Mouse (Mus musculus) forebrain, embryonic 15.5 days (tissue): Measurements from ENCODE around the gene B4galt4. TPM values are rescaled to one million over a fixed set of nuclear protein-coding genes. Genes with fewer than 3 reads are reported as not detected.

ENCODE experiments used
- ATAC-seq: fragments of 200-750 bp; cut with Nextera tagmentation; replicated peaks from 2 replicates; pipeline ENCODE4 v1.8.0; 2017; ENCODE audit warnings: mild to moderate bottlenecking, moderate TSS enrichment, moderate library complexity
- H3K27ac ChIP-seq: fragments of 300-500 bp; sonication (generic); replicated peaks from 2 replicates; pipeline ENCODE4 v1.5.1; 2015; ENCODE audit warnings: mild to moderate bottlenecking, inconsistent platforms
- H3K27me3 ChIP-seq: fragments of 300-500 bp; sonication (generic); 2 replicates; pipeline ENCODE4 v1.6.1; 2015; ENCODE audit warnings: inconsistent platforms
- H3K36me3 ChIP-seq: fragments of 300-500 bp; sonication (generic); 2 replicates; pipeline ENCODE4 v1.6.1; 2015; ENCODE audit warnings: mild to moderate bottlenecking, inconsistent platforms
- H3K4me1 ChIP-seq: fragments of 300-500 bp; sonication (generic); 2 replicates; pipeline ENCODE4 v1.6.1; 2015; ENCODE audit warnings: inconsistent platforms
- H3K4me2 ChIP-seq: fragments of 300-500 bp; sonication (generic); replicated peaks from 2 replicates; pipeline ENCODE4 v1.6.1; 2015; ENCODE audit warnings: mild to moderate bottlenecking, inconsistent platforms
- H3K4me3 ChIP-seq: fragments of 300-500 bp; sonication (generic); 2 replicates; pipeline ENCODE4 v1.5.1; 2015; ENCODE audit warnings: mild to moderate bottlenecking, inconsistent platforms
- H3K9ac ChIP-seq: fragments of 300-500 bp; sonication (generic); replicated peaks from 2 replicates; pipeline ENCODE4 v1.6.1; 2015; ENCODE audit warnings: mild to moderate bottlenecking, inconsistent platforms
- H3K9me3 ChIP-seq: fragments of 300-500 bp; sonication (generic); 2 replicates; pipeline ENCODE4 v1.6.1; 2016; ENCODE audit warnings: inconsistent platforms
- WGBS: fragments of 180-500 bp; shearing (Covaris S2); methylation state at CpG from one replicate; pipeline ENCODE4 v1.1.7; 2015; ENCODE audit warnings: mixed read lengths; 5-methylcytosine and 5-hydroxymethylcytosine counted together
- polyA plus RNA-seq: library from polyadenylated mRNA; unstranded; fragments of >200 nt; fragmentation: Nextera tagmentation; extraction: Ambion mirVana; gene quantifications from 2 replicates; pipeline ENCODE4 v1.2.1, GENCODE M21; 2015

Gene B4galt4
- polyA plus RNA-seq: 24.5 and 27.4 TPM in 2 replicates

DNA sequence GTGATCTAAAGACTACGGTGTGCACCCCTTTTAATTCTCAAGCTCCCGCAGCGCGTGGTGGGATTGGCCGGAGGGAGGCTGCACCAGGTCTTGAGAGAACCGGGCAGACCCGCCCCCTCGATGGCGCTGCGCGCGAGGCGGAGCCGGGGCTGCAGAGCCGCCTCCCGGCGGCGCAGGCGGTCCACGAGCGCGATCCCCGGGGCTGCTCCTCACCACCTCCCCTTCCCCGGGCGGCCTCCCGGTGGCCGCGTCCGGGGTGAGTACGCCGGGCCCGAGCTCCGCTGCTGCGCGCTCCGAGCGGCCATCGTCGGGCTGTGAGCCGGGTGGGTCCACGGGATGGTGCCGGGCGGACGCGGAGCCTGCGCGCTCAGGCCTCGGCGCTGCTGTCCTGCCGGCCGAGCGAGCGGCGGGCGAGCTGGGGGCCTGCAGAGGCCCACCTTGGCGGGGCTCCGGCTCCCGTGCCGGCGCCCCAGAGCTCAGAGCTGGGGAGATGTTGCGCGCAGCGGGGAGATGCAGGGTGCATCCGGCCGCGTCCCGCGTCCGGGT is at the start of gene B4galt4:
B4galt4 (plus strand) TSS at position 152 of the 546 bp plus-strand sequence.
- Histone ChIP-seq H3K9me3 (no peaks in the 10 kb centered on the region), H3K36me3 (no peaks in the 10 kb centered on the region), H3K4me3 (peak within 1 kb of the TSS; percentile 72), H3K27ac (peak within 1 kb of the TSS; percentile 79), H3K4me1 (peaks cover 12% of the 10 kb centered on the region), H3K27me3 (no peaks in the 10 kb centered on the region), H3K9ac (peak within 1 kb of the TSS; percentile 88), H3K4me2 (peak within 1 kb of the TSS; percentile 80)
- peak; percentile 97 for ATAC-seq
- under 1% methylated on average over 67 of the region's 69 CpGs for WGBS

DNA sequence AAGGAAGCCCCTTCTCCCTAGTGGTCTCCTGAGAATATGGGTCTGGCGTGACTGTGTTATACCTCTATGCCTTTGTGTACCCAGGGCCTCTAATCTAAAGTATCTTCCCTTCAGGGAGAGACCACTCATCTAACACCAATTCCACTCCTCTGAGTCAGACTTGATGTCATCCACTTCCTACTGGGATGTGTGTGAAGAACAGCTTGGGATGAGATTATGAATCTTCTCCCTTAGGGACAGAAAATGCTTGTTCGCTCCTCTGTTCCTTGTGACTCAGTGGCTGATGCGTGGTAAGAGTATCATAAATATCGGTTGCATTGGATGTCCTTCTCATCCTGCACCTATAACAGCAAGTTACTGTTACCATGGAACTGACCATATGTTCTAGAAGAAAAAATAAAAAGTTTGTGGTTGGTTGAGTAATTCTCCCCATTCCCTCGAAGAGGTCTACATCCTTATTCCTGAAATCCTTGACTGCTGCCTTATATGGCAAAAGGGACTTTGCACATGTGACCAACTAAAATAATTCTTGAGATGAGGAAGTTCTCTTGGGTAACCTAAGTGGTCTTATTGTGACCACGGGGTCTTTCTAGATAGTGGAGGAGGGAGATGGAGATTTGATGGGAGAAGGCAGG is 47.0 kb upstream of the B4galt4 start:
- no peak for ATAC-seq
- 93% methylated on average over 6 of the region's 6 CpGs for WGBS
- Histone ChIP-seq H3K9me3 (no peaks in the 10 kb centered on the region), H3K9ac (no peak overlapping the region), H3K27me3 (no peaks in the 10 kb centered on the region), H3K36me3 (no peaks in the 10 kb centered on the region), H3K27ac (no peak overlapping the region), H3K4me2 (no peak overlapping the region), H3K4me1 (no peaks in the 10 kb centered on the region), H3K4me3 (no peak overlapping the region)

DNA sequence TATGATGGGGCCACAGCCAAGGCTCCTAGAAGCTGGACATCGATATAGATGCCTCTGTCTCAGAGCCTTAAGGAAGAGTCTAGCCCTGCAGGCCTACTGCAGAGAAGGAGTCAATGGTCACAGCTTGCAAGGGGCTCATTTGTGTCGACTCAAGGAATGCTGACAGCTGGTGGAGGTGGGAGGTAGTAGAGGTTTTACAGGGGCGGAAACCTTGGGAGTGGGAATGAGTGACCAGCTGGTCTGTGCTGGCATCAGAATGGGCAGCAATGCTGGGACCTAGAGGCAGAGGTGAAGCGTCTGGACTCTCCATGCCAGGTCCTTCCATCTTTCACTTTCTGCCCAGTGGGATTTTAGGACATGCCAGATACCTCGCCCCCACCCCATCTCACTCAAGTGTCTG is 46.5 kb upstream of the B4galt4 start:
- H3K4me1 ChIP-seq: no peaks in the 10 kb centered on the region
- no peaks in the 10 kb centered on the region for H3K9me3 ChIP-seq
- H3K27ac ChIP-seq: no peak overlapping the region
- no peaks in the 10 kb centered on the region for H3K27me3 ChIP-seq
- no peak overlapping the region for H3K9ac ChIP-seq
- no peaks in the 10 kb centered on the region for H3K36me3 ChIP-seq
- WGBS: 81% methylated on average over 5 of the region's 5 CpGs
- H3K4me3 ChIP-seq: no peak overlapping the region
- no peak for ATAC-seq
- H3K4me2 ChIP-seq: no peak overlapping the region

DNA sequence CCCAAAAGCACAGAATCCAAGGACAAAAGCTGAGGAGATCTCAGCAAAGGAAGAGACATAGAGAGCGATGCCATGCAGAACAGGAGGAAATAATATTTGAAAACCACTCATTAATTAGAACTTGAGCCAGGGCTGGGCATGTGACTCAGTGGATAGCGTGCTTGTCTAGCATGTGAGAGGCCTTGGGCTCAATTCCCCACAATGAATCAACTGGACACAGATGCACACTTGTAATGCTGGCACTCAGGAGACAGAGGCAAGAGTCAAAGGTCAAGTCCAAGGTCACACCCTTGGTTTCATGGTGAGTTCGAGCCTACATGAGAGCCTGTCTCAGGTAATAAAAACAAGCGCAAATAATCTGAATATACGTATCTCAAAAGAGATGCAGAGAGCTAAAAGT is 44.5 kb upstream of the B4galt4 start:
- H3K4me3 ChIP-seq: no peak overlapping the region
- no peaks in the 10 kb centered on the region for H3K36me3 ChIP-seq
- H3K4me2 ChIP-seq: no peak overlapping the region
- no peak for ATAC-seq
- H3K27ac ChIP-seq: no peak overlapping the region
- peaks cover 8% of the 10 kb centered on the region for H3K4me1 ChIP-seq
- H3K9me3 ChIP-seq: no peaks in the 10 kb centered on the region
- 93% methylated on average over 5 of the region's 5 CpGs for WGBS
- H3K27me3 ChIP-seq: no peaks in the 10 kb centered on the region
- no peak overlapping the region for H3K9ac ChIP-seq

DNA sequence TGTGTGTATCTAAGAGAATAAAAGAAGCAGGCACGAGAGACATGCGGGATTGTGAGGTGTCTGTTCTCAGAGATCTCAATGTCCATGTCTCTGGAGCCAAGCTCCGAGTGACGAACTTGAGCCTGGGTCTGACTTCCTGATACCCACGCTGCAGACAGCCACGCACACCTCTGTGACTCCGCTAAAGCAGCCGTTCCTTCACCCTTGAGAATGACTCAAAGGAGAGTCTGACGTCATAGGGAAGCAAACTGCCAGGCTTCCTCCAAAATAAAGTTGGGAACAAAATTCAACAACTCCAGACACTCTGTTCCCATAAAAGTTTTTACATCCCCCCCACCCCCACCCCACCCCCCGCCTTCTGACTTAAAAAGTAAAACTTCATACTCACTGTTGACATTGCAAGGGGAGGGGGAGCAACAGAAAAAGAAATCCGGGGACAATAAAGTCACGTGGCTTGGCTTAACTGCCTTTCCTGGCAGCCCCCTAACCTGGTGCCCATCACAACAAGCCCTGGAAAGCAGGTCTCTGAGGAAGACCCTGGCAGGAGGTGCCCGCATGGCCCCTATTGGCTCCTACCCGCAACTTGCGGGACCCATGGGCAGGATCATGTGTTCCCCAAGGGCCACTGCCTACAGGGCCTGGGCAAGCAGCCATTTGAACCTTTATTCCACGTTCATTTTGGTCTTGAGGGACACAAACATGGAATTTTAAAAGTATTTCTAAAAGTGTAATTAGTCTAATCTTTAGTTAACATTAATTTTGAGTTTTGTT is 41.5 kb upstream of the B4galt4 start:
- no peak overlapping the region for H3K27ac ChIP-seq
- 82% methylated on average over 16 of the region's 16 CpGs for WGBS

DNA sequence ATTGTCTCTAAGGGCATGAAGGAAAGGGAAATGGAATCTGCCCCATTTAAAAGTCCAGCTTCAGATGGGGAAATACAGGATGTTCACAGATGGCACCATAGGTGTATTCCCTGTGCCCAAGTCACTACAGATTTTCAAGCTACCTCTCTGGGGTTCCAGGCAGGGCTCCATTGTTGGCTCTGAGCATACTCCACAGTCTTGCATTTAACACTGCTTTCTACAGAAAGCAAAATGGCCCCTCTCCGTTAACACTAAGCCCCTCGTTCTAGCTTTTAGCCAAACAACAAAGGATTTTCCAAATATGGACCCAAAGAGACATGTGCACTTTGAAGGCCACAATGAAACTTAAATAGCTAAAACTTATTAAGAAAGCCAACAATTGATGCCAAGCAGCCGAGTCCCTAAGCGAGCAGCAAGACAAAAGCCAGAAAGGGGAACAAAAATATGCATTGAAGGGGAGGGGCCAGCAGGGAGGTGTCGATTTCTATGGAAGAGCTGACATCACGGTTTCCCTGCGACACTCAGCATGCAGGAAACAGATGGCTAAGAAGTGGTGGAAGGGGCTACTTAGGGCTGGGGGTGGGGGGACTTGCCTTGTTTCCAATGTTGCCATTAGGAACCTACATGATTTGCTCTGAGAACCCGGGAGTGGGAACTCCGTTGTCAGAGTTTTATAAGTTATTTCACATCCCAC is 40.4 kb upstream of the B4galt4 start:
- Histone ChIP-seq H3K27me3 (no peaks in the 10 kb centered on the region), H3K9me3 (no peaks in the 10 kb centered on the region), H3K36me3 (no peaks in the 10 kb centered on the region), H3K9ac (no peak overlapping the region), H3K27ac (0 out of 2 replicates have a peak overlapping the region, but pooled peaks have one; percentile 2), H3K4me1 (peaks cover 8% of the 10 kb centered on the region), H3K4me3 (no peak overlapping the region), H3K4me2 (peak overlapping the region; percentile 25; the same call in 1 of the 2 replicates)
- 9% methylated on average over 9 of the region's 9 CpGs for WGBS
- ATAC-seq: no peak; the same call in 1 of the 2 replicates

More for the DNA sequence above, 41.5 kb upstream of the B4galt4 start:
- ATAC-seq: no peak
- H3K9me3 ChIP-seq: no peaks in the 10 kb centered on the region
- peaks cover 8% of the 10 kb centered on the region for H3K4me1 ChIP-seq
- no peaks in the 10 kb centered on the region for H3K27me3 ChIP-seq
- no peak overlapping the region for H3K9ac ChIP-seq
- no peaks in the 10 kb centered on the region for H3K36me3 ChIP-seq
- no peak overlapping the region for H3K4me2 ChIP-seq
- H3K4me3 ChIP-seq: no peak overlapping the region

DNA sequence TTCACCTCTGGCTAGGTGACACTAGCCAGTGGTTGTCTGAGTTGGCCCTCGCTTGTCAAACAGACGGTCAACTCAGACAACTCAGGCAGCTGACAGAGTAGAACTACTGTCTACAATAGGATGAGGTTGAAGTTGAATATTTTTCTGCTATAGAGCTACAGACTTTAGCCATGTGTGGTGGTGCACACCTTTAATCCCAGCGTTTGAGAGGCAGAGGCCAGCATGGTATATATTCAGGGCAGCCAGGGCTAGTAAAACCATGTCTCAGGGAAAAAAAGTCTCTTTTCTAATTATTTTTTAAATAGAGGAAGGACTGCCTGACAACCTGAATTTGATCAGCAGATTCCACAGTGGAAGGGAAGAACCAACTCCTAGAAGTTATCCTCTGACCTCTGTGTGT is 39.7 kb upstream of the B4galt4 start:
- no peak overlapping the region for H3K9ac ChIP-seq
- 82% methylated on average over 3 of the region's 3 CpGs for WGBS
- H3K4me1 ChIP-seq: peaks cover 8% of the 10 kb centered on the region
- no peak; the same call in 1 of the 2 replicates for ATAC-seq
- H3K27me3 ChIP-seq: no peaks in the 10 kb centered on the region
- no peak overlapping the region for H3K27ac ChIP-seq
- 0 out of 2 replicates have a peak overlapping the region, but pooled peaks have one; percentile 25 for H3K4me2 ChIP-seq
- no peaks in the 10 kb centered on the region for H3K9me3 ChIP-seq
- no peak overlapping the region for H3K4me3 ChIP-seq
- no peaks in the 10 kb centered on the region for H3K36me3 ChIP-seq

DNA sequence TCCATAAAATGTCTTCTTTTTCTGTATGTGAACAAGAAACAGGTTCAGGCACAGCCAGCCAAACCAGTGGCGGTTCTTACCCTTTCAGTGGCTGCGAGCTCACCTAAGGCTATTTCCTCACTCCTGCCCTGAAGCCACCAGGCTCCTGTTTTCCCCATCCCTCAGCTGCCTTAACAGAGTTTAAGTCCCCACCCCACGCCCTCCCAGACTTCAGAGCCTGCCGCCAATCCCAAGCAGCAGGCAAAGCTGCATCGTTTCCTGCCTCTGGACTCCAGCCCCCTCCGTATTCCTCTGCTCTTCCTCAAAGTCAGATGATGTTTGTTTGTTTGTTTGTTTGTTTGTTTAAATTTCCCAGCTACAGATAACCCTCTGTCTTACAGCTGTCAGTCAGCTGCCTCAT is 38.6 kb upstream of the B4galt4 start:
- Histone ChIP-seq H3K9me3 (no peaks in the 10 kb centered on the region), H3K27me3 (no peaks in the 10 kb centered on the region), H3K4me3 (no peak overlapping the region), H3K36me3 (no peaks in the 10 kb centered on the region), H3K4me2 (no peak overlapping the region), H3K9ac (no peak overlapping the region), H3K27ac (no peak overlapping the region), H3K4me1 (peaks cover 8% of the 10 kb centered on the region)
- 59% methylated on average over 6 of the region's 6 CpGs for WGBS
- no peak for ATAC-seq

DNA sequence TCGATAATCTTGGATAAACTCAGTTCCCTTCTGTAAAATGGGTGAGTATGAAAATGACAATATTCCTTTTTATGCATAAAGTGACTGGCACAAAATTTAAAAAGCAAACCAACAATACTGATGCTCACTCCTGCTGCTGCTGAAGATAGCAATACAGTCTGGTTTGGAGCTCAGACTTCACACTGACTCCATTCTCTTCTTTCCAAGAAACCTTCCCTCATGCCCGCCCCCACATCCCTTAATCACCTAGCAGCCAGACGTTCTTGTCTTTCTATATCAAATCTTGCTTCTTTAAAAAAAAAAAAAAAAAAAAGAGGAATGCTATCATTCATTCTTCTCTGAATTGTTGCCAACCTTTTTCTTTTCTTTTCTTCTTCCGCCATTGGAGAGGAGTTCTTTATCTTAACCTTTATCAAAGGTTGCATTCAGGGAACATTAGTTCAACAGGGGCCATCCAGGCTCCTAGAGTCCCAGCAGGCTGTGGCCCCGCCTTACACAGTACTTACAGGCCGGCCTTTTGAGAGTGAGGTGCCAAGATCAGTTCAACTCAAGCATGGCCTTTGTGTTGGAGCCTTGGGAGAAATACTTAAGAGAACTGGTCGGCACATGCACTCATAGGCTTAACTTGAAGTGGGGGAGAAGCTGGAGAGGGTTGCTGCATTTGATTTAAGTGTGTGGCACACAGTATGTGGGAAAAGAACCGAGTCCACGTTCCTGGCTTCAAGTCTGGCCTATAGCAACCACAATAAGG is 36.4 kb upstream of the B4galt4 start:
- Histone ChIP-seq H3K4me2 (no peak overlapping the region), H3K27ac (no peak overlapping the region), H3K36me3 (no peaks in the 10 kb centered on the region), H3K27me3 (no peaks in the 10 kb centered on the region), H3K4me1 (peaks cover 8% of the 10 kb centered on the region), H3K9ac (no peak overlapping the region), H3K4me3 (no peak overlapping the region), H3K9me3 (no peaks in the 10 kb centered on the region)
- 54% methylated on average over 9 of the region's 9 CpGs for WGBS
- ATAC-seq: no peak

DNA sequence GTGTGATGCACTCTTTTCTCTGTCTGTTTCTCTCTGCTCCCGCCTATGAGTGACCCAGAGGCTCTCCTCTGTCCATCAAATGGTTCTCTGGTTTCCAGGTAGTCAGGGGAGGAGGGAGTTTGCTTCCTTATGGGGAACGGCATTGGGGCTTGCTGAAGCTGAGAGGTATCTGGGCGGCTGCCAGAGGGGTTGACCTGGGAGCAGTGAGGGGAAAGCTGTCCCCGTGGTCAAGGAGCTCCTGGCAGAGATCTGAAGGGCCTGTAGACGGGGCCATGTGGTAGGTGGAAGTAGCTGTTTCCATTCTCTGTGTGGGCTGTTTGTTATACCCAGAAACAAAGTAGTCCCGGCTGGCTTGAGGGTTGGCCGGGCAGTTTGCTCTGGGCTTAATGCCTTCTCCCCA is 35.3 kb upstream of the B4galt4 start:
- 73% methylated on average over 7 of the region's 7 CpGs for WGBS
- H3K27me3 ChIP-seq: no peaks in the 10 kb centered on the region
- H3K9me3 ChIP-seq: no peaks in the 10 kb centered on the region
- ATAC-seq: no peak
- H3K9ac ChIP-seq: no peak overlapping the region
- peaks cover 4% of the 10 kb centered on the region for H3K4me1 ChIP-seq
- no peak overlapping the region for H3K27ac ChIP-seq
- H3K36me3 ChIP-seq: no peaks in the 10 kb centered on the region
- H3K4me2 ChIP-seq: no peak overlapping the region
- H3K4me3 ChIP-seq: no peak overlapping the region

DNA sequence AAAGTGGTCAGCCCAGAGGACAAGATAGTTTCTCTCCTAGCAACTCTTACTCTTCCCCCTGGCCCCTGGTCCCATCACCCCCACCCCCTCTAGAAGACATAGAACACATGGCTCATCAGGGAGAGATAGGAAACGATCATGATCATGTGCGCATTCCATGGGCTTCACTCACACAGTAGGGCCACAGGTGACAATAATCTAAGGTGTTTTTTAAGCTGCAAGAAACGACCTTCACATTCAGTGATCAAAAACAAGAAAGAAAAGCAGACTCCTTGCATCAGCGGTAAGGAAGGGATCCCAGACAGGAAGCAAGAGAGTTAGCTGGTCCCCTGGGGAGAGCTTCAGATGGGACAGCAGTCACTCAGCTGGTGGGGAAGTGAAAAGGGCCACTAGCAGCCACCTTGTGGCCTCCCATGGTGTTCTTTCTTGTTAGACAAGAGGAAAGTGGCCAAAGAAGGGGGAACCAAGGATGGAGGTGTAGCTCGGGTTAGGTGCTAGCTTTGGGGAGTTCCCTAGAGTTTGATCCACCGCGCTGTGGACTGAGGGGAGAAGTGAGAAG is 33.0 kb upstream of the B4galt4 start:
- H3K4me3 ChIP-seq: no peak overlapping the region
- no peaks in the 10 kb centered on the region for H3K27me3 ChIP-seq
- no peaks in the 10 kb centered on the region for H3K36me3 ChIP-seq
- 67% methylated on average over 7 of the region's 7 CpGs for WGBS
- no peaks in the 10 kb centered on the region for H3K9me3 ChIP-seq
- ATAC-seq: no peak
- H3K4me2 ChIP-seq: no peak overlapping the region
- H3K9ac ChIP-seq: no peak overlapping the region
- no peak overlapping the region for H3K27ac ChIP-seq
- H3K4me1 ChIP-seq: peaks cover 10% of the 10 kb centered on the region
